Mouse (Mus musculus) thymus, postnatal 36 days (tissue): ENCODE results near the gene Kdelr2.
"Not testable (repeated sequence)": the region's sequence is repeated elsewhere in the genome, so short reads cannot be mapped to it uniquely, and the experiment has no call there.

Source experiments
- DNase-seq, 2 experiments: peaks; one replicate each; pipeline ENCODE4 v3.0.0; 2022; ENCODE audit warnings: mixed read lengths in 2 of 2

The Kdelr2 gene

GRCm38 (mm10) chr5:143403221-143404147 is at the start of gene Kdelr2:
Gene Kdelr2, plus strand, starts transcription at chr5:143403838.
- peak; percentile 79 to 80 for DNase-seq

GRCm38 (mm10) chr5:143356017-143356416 is 47.6 kb upstream of the Kdelr2 start:
- no peak for DNase-seq

GRCm38 (mm10) chr5:143356686-143357388 is 46.8 kb upstream of the Kdelr2 start, which contains the start of gene Grid2ip:
Gene Grid2ip, plus strand, starts transcription at chr5:143357338.
- DNase-seq: no peak

- no peak for DNase-seq
Measured at GRCm38 (mm10) chr5:143357564-143357963, 46.1 kb upstream of the Kdelr2 start.

GRCm38 (mm10) chr5:143359263-143359662 is 44.4 kb upstream of the Kdelr2 start:
- DNase-seq: no peak

- peak; percentile 21 for DNase-seq
Measured at GRCm38 (mm10) chr5:143360000-143360399, 43.6 kb upstream of the Kdelr2 start.

GRCm38 (mm10) chr5:143361428-143361827 is 42.2 kb upstream of the Kdelr2 start:
- no peak for DNase-seq

GRCm38 (mm10) chr5:143363678-143364615 is 39.7 kb upstream of the Kdelr2 start:
- DNase-seq: no peak

- DNase-seq: no peak
Measured at GRCm38 (mm10) chr5:143367931-143368330, 35.7 kb upstream of the Kdelr2 start.

GRCm38 (mm10) chr5:143369611-143370255 is 33.9 kb upstream of the Kdelr2 start:
- no peak for DNase-seq

- DNase-seq: no peak
Measured at GRCm38 (mm10) chr5:143370416-143371145, 33.1 kb upstream of the Kdelr2 start.

- DNase-seq: no peak
Measured at GRCm38 (mm10) chr5:143371146-143371510, 32.5 kb upstream of the Kdelr2 start.

GRCm38 (mm10) chr5:143372818-143373217 is 30.8 kb upstream of the Kdelr2 start:
- no peak for DNase-seq

- DNase-seq: peak; percentile 52 to 67
Measured at GRCm38 (mm10) chr5:143375242-143375641, 28.4 kb upstream of the Kdelr2 start.

GRCm38 (mm10) chr5:143376156-143376555 is 27.5 kb upstream of the Kdelr2 start:
- no peak for DNase-seq

- no peak for DNase-seq
Measured at GRCm38 (mm10) chr5:143386797-143387621, 16.6 kb upstream of the Kdelr2 start.

- no peak for DNase-seq
Measured at GRCm38 (mm10) chr5:143394184-143394583, 9.5 kb upstream of the Kdelr2 start.

- DNase-seq: not testable (repeated sequence)
Measured at GRCm38 (mm10) chr5:143394966-143395365, 8.7 kb upstream of the Kdelr2 start.

- DNase-seq: peak in 1 of 2 experiments; percentile 31
Measured at GRCm38 (mm10) chr5:143395649-143396048, 8.0 kb upstream of the Kdelr2 start.

- no peak for DNase-seq
Measured at GRCm38 (mm10) chr5:143400501-143400900, 3.1 kb upstream of the Kdelr2 start.
